Mouse (Mus musculus): Measurements from ENCODE around the gene Camkk1.

Camkk1 gene

GRCm38 (mm10) chr11:73018471-73019146, at the start of gene Camkk1:
Camkk1 (plus strand) TSS chr11:73019008.
- DNase-seq, result peak; percentile 98

GRCm38 (mm10) chr11:72974995-72975503, 43.8 kb upstream of the Camkk1 start:
- no peak for DNase-seq

GRCm38 (mm10) chr11:72982516-72982915, 36.3 kb upstream of the Camkk1 start:
- DNase-seq, result no peak

GRCm38 (mm10) chr11:72983283-72983682, 35.5 kb upstream of the Camkk1 start:
- no peak for DNase-seq

- DNase-seq, result no peak
These were observed 32.1 kb upstream of the Camkk1 start for GRCm38 (mm10) chr11:72986745-72987144.

- DNase-seq, result no peak
These were observed 31.6 kb upstream of the Camkk1 start for GRCm38 (mm10) chr11:72987234-72987633.

GRCm38 (mm10) chr11:72987807-72988206, 31.0 kb upstream of the Camkk1 start:
- DNase-seq, result no peak

GRCm38 (mm10) chr11:72989044-72989443, 29.8 kb upstream of the Camkk1 start:
- DNase-seq, result no peak

GRCm38 (mm10) chr11:72990688-72991087, 28.1 kb upstream of the Camkk1 start:
- no peak for DNase-seq

GRCm38 (mm10) chr11:72991961-72992360, 26.8 kb upstream of the Camkk1 start:
- no peak for DNase-seq

- no peak for DNase-seq
These were observed 22.5 kb upstream of the Camkk1 start for GRCm38 (mm10) chr11:72996346-72996745.

- DNase-seq, result no peak
These were observed 22.0 kb upstream of the Camkk1 start for GRCm38 (mm10) chr11:72996781-72997180.

GRCm38 (mm10) chr11:72997529-72998326, 21.1 kb upstream of the Camkk1 start:
- DNase-seq, result no peak

- no peak for DNase-seq
These were observed 20.0 kb upstream of the Camkk1 start, which contains the start of gene P2rx1 for GRCm38 (mm10) chr11:72998771-72999170. P2rx1 (plus strand) TSS chr11:72999103.

GRCm38 (mm10) chr11:73001029-73001428, 17.8 kb upstream of the Camkk1 start:
- no peak for DNase-seq

GRCm38 (mm10) chr11:73006377-73006776, 12.4 kb upstream of the Camkk1 start:
- peak; percentile 75 for DNase-seq

- no peak for DNase-seq
These were observed 11.7 kb upstream of the Camkk1 start for GRCm38 (mm10) chr11:73007113-73007512.

- peak; percentile 51 for DNase-seq
These were observed 10.9 kb upstream of the Camkk1 start for GRCm38 (mm10) chr11:73007698-73008481.

- DNase-seq, result peak; percentile 43
These were observed 10.0 kb upstream of the Camkk1 start for GRCm38 (mm10) chr11:73008826-73009225.

- peak; percentile 90 for DNase-seq
These were observed 9.1 kb upstream of the Camkk1 start for GRCm38 (mm10) chr11:73009531-73010274.

- DNase-seq, result peak; percentile 63
These were observed 4.8 kb upstream of the Camkk1 start for GRCm38 (mm10) chr11:73013981-73014380.

- peak; percentile 87 for DNase-seq
These were observed 3.9 kb upstream of the Camkk1 start for GRCm38 (mm10) chr11:73014831-73015344.
